Mouse (Mus musculus) heart, embryonic 14.5 days (tissue): ENCODE results near the gene Tmem141. TPM values are rescaled to one million over a fixed set of nuclear protein-coding genes. Genes with fewer than 3 reads are reported as not detected.

Experiments
- ATAC-seq: fragments of 200-750 bp; cut with Nextera tagmentation; 2 replicates; pipeline ENCODE4 v1.8.0; 2017; ENCODE audit warnings: low read depth, moderate TSS enrichment; ENCODE audit not compliant: insufficient number of reproducible peaks, insufficient read depth, low FRiP score
- H3K27ac ChIP-seq, 2 experiments: fragments of 200-500 bp in 1 of 2; fragments of 300-500 bp in 1 of 2; sonication (generic) in 1 of 2; replicated peaks in 1 of 2; 2 replicates each; pipeline ENCODE4 v1.5.1; 2012 to 2014; ENCODE audit warnings: low read depth in 2 of 2, low read length in 2 of 2, control low read depth in 1 of 2, mild to moderate bottlenecking in 1 of 2, mixed read lengths in 1 of 2; ENCODE audit not compliant: control insufficient read depth in 1 of 2, insufficient read depth in 1 of 2
- H3K27me3 ChIP-seq: fragments of 300-500 bp; sonication (generic); 2 replicates; pipeline ENCODE4 v1.6.1; 2014; ENCODE audit warnings: mild to moderate bottlenecking, low read length, control low read depth; ENCODE audit not compliant: control insufficient read depth, insufficient read depth
- H3K36me3 ChIP-seq: fragments of 300-500 bp; sonication (generic); 2 replicates; pipeline ENCODE4 v1.6.1; 2014; ENCODE audit warnings: mild to moderate bottlenecking, control low read depth, low read length, mixed read lengths; ENCODE audit not compliant: control insufficient read depth, insufficient read depth
- H3K4me1 ChIP-seq, 2 experiments: fragments of 200-500 bp in 1 of 2; fragments of 300-500 bp in 1 of 2; sonication (generic) in 1 of 2; 2 replicates each; pipeline ENCODE4 v1.6.1; 2012 to 2014; ENCODE audit warnings: low read length in 2 of 2, control low read depth in 1 of 2, mixed read lengths in 1 of 2; ENCODE audit not compliant: control insufficient read depth in 2 of 2, insufficient read depth in 2 of 2
- H3K4me2 ChIP-seq: fragments of 300-500 bp; sonication (generic); 2 replicates; pipeline ENCODE4 v1.6.1; 2014; ENCODE audit warnings: mild to moderate bottlenecking, low read length
- H3K4me3 ChIP-seq, 2 experiments: fragments of 200-500 bp in 1 of 2; fragments of 300-500 bp in 1 of 2; sonication (generic) in 1 of 2; 2 replicates each; pipeline ENCODE4 v1.5.1; 2012 to 2014; ENCODE audit warnings: low read length in 2 of 2, mild to moderate bottlenecking in 2 of 2, control low read depth in 1 of 2, low read depth in 1 of 2, moderate library complexity in 1 of 2; ENCODE audit not compliant: control insufficient read depth in 1 of 2, insufficient read depth in 1 of 2
- H3K9ac ChIP-seq: fragments of 300-500 bp; sonication (generic); 2 replicates; pipeline ENCODE4 v1.6.1; 2014; ENCODE audit warnings: mild to moderate bottlenecking, low read length
- H3K9me3 ChIP-seq: fragments of 300-500 bp; sonication (generic); 2 replicates; pipeline ENCODE4 v1.6.1; 2016; ENCODE audit warnings: low read length, control low read depth; ENCODE audit not compliant: control insufficient read depth
- WGBS: fragments of 180-500 bp; shearing (Covaris S2); extraction: QIAGEN DNeasy Blood & Tissue Kit; methylation state at CpG from one replicate; pipeline ENCODE4 v1.1.7; 2014; 5-methylcytosine and 5-hydroxymethylcytosine counted together
- polyA plus RNA-seq: library from polyadenylated mRNA; unstranded; fragments of >200 nt; fragmentation: Nextera tagmentation; extraction: Ambion mirVana; gene quantifications from 2 replicates; pipeline ENCODE4 v1.2.1, GENCODE M21; 2014

The Tmem141 gene
- polyA plus RNA-seq, 1 experiment from 2014 or later, result 28.2 TPM

- peak overlapping the region; percentile 70 for H3K4me2 ChIP-seq
- peak overlapping the region; percentile 69 for H3K9ac ChIP-seq
- H3K4me3 ChIP-seq, result no peak overlapping the region
- no peaks in the 10 kb centered on the region for H3K9me3 ChIP-seq
- 79% methylated on average over 16 of the region's 16 CpGs for WGBS
- H3K27ac ChIP-seq, result no peak overlapping the region
- H3K27me3 ChIP-seq, result peaks cover 53% of the 10 kb centered on the region
- ATAC-seq, result no peak
- H3K36me3 ChIP-seq, result peaks cover 9% of the 10 kb centered on the region
- H3K4me1 ChIP-seq, result peaks cover 29 to 50% of the 10 kb centered on the region in 2 experiments
Observed at GRCm38 (mm10) chr2:25576028-25576850, 45.6 kb downstream of the Tmem141 start.

DNA sequence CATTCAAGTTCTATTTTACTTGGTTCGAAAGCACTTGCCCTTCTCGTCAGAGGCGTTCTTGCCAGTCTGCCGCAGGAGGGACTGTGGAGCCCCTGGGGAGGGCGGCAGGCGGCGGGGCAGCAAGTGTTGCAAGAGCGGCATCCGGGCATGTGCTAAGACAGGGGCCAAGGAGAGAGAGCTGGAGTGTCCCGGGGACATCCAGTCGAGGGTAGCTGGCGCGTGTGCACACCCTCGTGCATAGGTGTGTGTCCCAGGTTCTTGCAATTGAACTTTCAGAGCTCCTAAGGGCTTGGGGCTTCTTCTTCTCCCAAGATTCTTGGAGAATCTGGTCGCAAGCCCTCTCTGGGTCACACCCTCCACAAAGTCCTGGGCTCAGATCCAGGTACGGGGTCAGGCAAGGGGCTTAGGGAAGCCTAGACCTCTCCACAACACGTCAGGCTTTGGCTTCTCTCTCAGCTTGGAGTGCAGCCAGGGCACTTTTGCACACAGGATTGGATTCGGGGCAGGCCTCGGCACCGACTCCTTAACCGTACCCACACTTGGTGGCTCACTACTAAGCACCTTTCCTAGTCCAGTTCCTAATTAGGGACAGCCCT is 46.3 kb downstream of the Tmem141 start:
- Histone ChIP-seq H3K9me3 (no peaks in the 10 kb centered on the region), H3K27me3 (peaks cover 46% of the 10 kb centered on the region), H3K27ac (peak overlapping the region; percentile 36 to 84; a peak in 3 of 4 replicates), H3K9ac (peak overlapping the region; percentile 69), H3K36me3 (peaks cover 15% of the 10 kb centered on the region), H3K4me1 (peaks cover 27 to 44% of the 10 kb centered on the region in 2 experiments), H3K4me2 (peak overlapping the region; percentile 70), H3K4me3 (peak overlapping the region; percentile 52 to 81)
- ATAC-seq, result no peak
- whole genome bisulfite sequencing, result 12% methylated on average over 20 of the region's 21 CpGs

- under 1% methylated on average over 44 of the region's 45 CpGs for WGBS
- H3K4me1 ChIP-seq, result peaks cover 27 to 44% of the 10 kb centered on the region in 2 experiments
Observed at GRCm38 (mm10) chr2:25574579-25575431, 47.0 kb downstream of the Tmem141 start, which contains the start of the genes Mamdc4 and Phpt1. TSS of gene Mamdc4 (minus strand) at chr2:25574845. TSS of gene Phpt1 (minus strand) at chr2:25575224.

DNA sequence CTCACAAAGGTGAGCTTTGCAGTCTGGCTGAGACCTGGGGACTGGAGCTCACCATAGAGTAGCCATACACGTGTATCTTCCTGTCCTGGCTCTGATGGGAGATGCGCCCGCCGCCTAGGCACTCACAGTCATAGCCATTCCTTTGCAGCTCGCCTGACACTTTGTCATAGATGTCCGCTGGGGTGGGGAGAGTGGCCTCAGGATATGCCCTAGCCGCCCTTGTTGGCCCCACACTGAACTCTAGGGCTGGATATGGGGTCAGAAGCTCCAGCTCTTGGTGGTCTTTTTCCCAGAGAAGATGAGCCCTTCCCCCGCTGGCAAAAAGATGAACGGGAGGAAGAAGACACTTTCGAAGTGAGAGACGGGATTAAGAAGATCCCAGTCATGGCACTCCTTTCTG is 47.7 kb downstream of the Tmem141 start:
- WGBS, result 12% methylated on average over 11 of the region's 11 CpGs
- Histone ChIP-seq H3K9me3 (no peaks in the 10 kb centered on the region), H3K4me3 (peak overlapping the region; percentile 52 to 81), H3K4me1 (peaks cover 27 to 38% of the 10 kb centered on the region in 2 experiments), H3K4me2 (peak overlapping the region; percentile 70), H3K27me3 (peaks cover 32% of the 10 kb centered on the region), H3K9ac (peak overlapping the region; percentile 69), H3K27ac (peak overlapping the region in 1 of 2 experiments; percentile 84; a peak in 1 of 4 replicates), H3K36me3 (peaks cover 28% of the 10 kb centered on the region)
- no peak for ATAC-seq

More at GRCm38 (mm10) chr2:25574579-25575431, 47.0 kb downstream of the Tmem141 start, which contains the start of the genes Mamdc4 and Phpt1:
- Histone ChIP-seq H3K4me2 (peak within 1 kb of the TSS; percentile 70), H3K4me3 (peak within 1 kb of the TSS; percentile 52 to 81), H3K9ac (peak within 1 kb of the TSS; percentile 69), H3K27ac (peak within 1 kb of the TSS; percentile 84 to 94), H3K9me3 (no peaks in the 10 kb centered on the region), H3K36me3 (peaks cover 21% of the 10 kb centered on the region), H3K27me3 (peaks cover 39% of the 10 kb centered on the region)
- peak; percentile 96 for ATAC-seq

DNA sequence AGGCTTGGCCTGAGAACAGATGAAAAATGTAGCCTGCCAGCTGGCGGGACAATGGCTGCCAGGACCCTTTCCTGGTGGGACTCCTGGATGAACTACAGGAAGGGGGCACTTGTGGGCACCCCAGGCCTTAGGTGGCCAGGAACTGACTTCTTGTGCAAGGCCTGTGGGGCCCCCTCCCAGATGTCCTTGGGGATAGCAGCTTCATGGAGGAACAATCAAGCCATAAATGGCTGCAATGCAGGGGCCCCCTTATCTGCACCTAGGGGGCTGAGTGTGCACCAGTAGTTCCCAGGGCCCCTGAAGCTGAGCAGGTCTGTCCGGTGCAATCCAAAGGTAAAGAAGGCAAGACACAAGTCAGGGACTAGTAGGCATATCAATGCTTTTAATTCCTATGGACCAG is 48.7 kb downstream of the Tmem141 start:
- no peak for ATAC-seq
- H3K4me1 ChIP-seq, result peaks cover 26 to 32% of the 10 kb centered on the region in 2 experiments
- WGBS, result 79% methylated on average over 2 of the region's 2 CpGs
- no peak overlapping the region for H3K27ac ChIP-seq
- no peak overlapping the region for H3K4me2 ChIP-seq
- H3K36me3 ChIP-seq, result peaks cover 39% of the 10 kb centered on the region
- H3K9ac ChIP-seq, result no peak overlapping the region
- H3K27me3 ChIP-seq, result peaks cover 21% of the 10 kb centered on the region
- H3K4me3 ChIP-seq, result no peak overlapping the region
- no peaks in the 10 kb centered on the region for H3K9me3 ChIP-seq

GRCm38 (mm10) chr2:25571221-25571620 is 50.6 kb downstream of the Tmem141 start:
- Histone ChIP-seq H3K4me2 (no peak overlapping the region), H3K36me3 (peaks cover 57% of the 10 kb centered on the region), H3K9me3 (no peaks in the 10 kb centered on the region), H3K27ac (no peak overlapping the region), H3K27me3 (peaks cover 3% of the 10 kb centered on the region; the same call in 1 of the 2 replicates), H3K4me1 (peaks cover 18 to 22% of the 10 kb centered on the region in 2 experiments), H3K9ac (no peak overlapping the region), H3K4me3 (no peak overlapping the region)
- WGBS, result 77% methylated on average over 4 of the region's 4 CpGs
- ATAC-seq, result no peak
